Mouse (Mus musculus) MEL (cell line): ENCODE measurements around the gene Far2. TPM values are rescaled to one million over a fixed set of nuclear protein-coding genes. Genes with fewer than 3 reads are reported as not detected.

ENCODE experiments used
- DNase-seq: peaks from one replicate; pipeline ENCODE4 v3.0.0; 2011; ENCODE audit warnings: low read depth, low spot score
- H3K27ac ChIP-seq: 2 replicates; pipeline ENCODE4 v1.5.1; 2012; ENCODE audit warnings: low read depth, mild to moderate bottlenecking, control low read depth, low read length, moderate library complexity; ENCODE audit not compliant: control insufficient read depth
- H3K27me3 ChIP-seq, 2 experiments: fragments of 150-350 bp in 1 of 2; sonication (generic) in 1 of 2; 2 replicates each; pipeline ENCODE4 v1.6.1; 2012; ENCODE audit warnings: low read length in 2 of 2, mild to moderate bottlenecking in 2 of 2, improper control_type of control experiment in 1 of 2, moderate library complexity in 1 of 2; ENCODE audit not compliant: insufficient read depth in 2 of 2, control insufficient read depth in 1 of 2
- H3K36me3 ChIP-seq, 2 experiments: 2 replicates each; pipeline ENCODE4 v1.6.1; 2012 to 2014; ENCODE audit warnings: low read length in 2 of 2, improper control_type of control experiment in 1 of 2, inconsistent platforms in 1 of 2, mild to moderate bottlenecking in 1 of 2; ENCODE audit not compliant: insufficient read depth in 2 of 2, control insufficient read depth in 1 of 2
- H3K4me1 ChIP-seq, 2 experiments: fragments of 150-350 bp in 1 of 2; sonication (generic) in 1 of 2; 2 replicates each; pipeline ENCODE4 v1.6.1; 2012; ENCODE audit warnings: low read length in 2 of 2, improper control_type of control experiment in 1 of 2, mild to moderate bottlenecking in 1 of 2; ENCODE audit not compliant: insufficient read depth in 2 of 2, control insufficient read depth in 1 of 2
- H3K4me3 ChIP-seq, 2 experiments: fragments of 150-350 bp in 1 of 2; sonication (generic) in 1 of 2; 2 replicates each; pipeline ENCODE4 v1.5.1; 2012; ENCODE audit warnings: low read depth in 2 of 2, low read length in 2 of 2, mild to moderate bottlenecking in 2 of 2, moderate library complexity in 2 of 2, control low read depth in 1 of 2, improper control_type of control experiment in 1 of 2; ENCODE audit not compliant: control insufficient read depth in 1 of 2, insufficient read depth in 1 of 2
- H3K79me2 ChIP-seq: 2 replicates; pipeline ENCODE4 v1.6.1; 2012; ENCODE audit warnings: mild to moderate bottlenecking, low read length, moderate library complexity; ENCODE audit not compliant: control insufficient read depth, poor library complexity, insufficient read depth
- H3K9ac ChIP-seq: 2 replicates; pipeline ENCODE4 v1.6.1; 2012; ENCODE audit warnings: low read depth, mild to moderate bottlenecking, control low read depth, low read length, moderate library complexity; ENCODE audit not compliant: control insufficient read depth, poor library complexity, severe bottlenecking
- H3K9me3 ChIP-seq: fragments of 150-350 bp; sonication (generic); replicated peaks from 2 replicates; pipeline ENCODE4 v1.6.1; 2012; ENCODE audit warnings: mild to moderate bottlenecking, low read length, improper control_type of control experiment, moderate library complexity; ENCODE audit not compliant: insufficient read depth
- BHLHE40 ChIP-seq: IDR thresholded peaks from 2 replicates; pipeline ENCODE4 v1.6.1; 2012; ENCODE audit warnings: low read depth, mild to moderate bottlenecking, inconsistent platforms, low read length, improper control_type of control experiment, borderline replicate concordance
- CTCF ChIP-seq, 3 experiments: IDR thresholded peaks in 2 of 3; conservative IDR thresholded peaks in 1 of 3; 2 replicates each; pipeline ENCODE4 v1.5.1; 2011 to 2012; ENCODE audit warnings: low read length in 3 of 3, low read depth in 2 of 3, mild to moderate bottlenecking in 2 of 3, improper control_type of control experiment in 1 of 3, inconsistent platforms in 1 of 3, mixed read lengths in 1 of 3, moderate library complexity in 1 of 3; ENCODE audit not compliant: control insufficient read depth in 1 of 3, insufficient read depth in 1 of 3, poor library complexity in 1 of 3, severe bottlenecking in 1 of 3
- ELF1 ChIP-seq: IDR thresholded peaks from 2 replicates; pipeline ENCODE4 v1.6.1; 2014; ENCODE audit warnings: low read depth, mild to moderate bottlenecking, inconsistent platforms, low read length, improper control_type of control experiment, moderate library complexity
- EP300 ChIP-seq, 2 experiments: IDR thresholded peaks; 2 replicates each; pipeline ENCODE4 v1.6.1; 2011; ENCODE audit warnings: improper control_type of control experiment in 2 of 2, low read length in 2 of 2, low read depth in 1 of 2, mild to moderate bottlenecking in 1 of 2
- GATA1 ChIP-seq: IDR thresholded peaks from 2 replicates; pipeline ENCODE4 v1.6.1; 2011; ENCODE audit warnings: low read depth, low read length, improper control_type of control experiment
- HCFC1 ChIP-seq: IDR thresholded peaks from 2 replicates; pipeline ENCODE4 v1.6.1; 2012; ENCODE audit warnings: low read depth, mild to moderate bottlenecking, inconsistent platforms, low read length, improper control_type of control experiment, moderate library complexity
- MAFK ChIP-seq: IDR thresholded peaks from 2 replicates; pipeline ENCODE4 v1.6.1; 2011; ENCODE audit warnings: low read depth, mild to moderate bottlenecking, low read length, improper control_type of control experiment, borderline replicate concordance
- MAX ChIP-seq: IDR thresholded peaks from 2 replicates; pipeline ENCODE4 v1.6.1; 2011; ENCODE audit warnings: low read length, improper control_type of control experiment
- MEF2A ChIP-seq: IDR thresholded peaks from 2 replicates; pipeline ENCODE4 v1.6.1; 2014; ENCODE audit warnings: low read depth, mild to moderate bottlenecking, inconsistent platforms, low read length, improper control_type of control experiment; ENCODE audit not compliant: poor library complexity, insufficient replicate concordance, severe bottlenecking; ENCODE audit errors: extremely low read depth
- MXI1 ChIP-seq: IDR thresholded peaks from 2 replicates; pipeline ENCODE4 v1.6.1; 2011; ENCODE audit warnings: mild to moderate bottlenecking, low read depth, low read length, improper control_type of control experiment
- MYB ChIP-seq: IDR thresholded peaks from 2 replicates; pipeline ENCODE4 v1.6.1; 2011; ENCODE audit warnings: mild to moderate bottlenecking, low read depth, low read length, improper control_type of control experiment
- MYC ChIP-seq: IDR thresholded peaks from 2 replicates; pipeline ENCODE4 v1.6.1; 2011; ENCODE audit warnings: low read depth, mild to moderate bottlenecking, low read length, improper control_type of control experiment, moderate library complexity
- NRF1 ChIP-seq: IDR thresholded peaks from 2 replicates; pipeline ENCODE4 v1.6.1; 2014; ENCODE audit warnings: low read depth, mild to moderate bottlenecking, inconsistent platforms, low read length, improper control_type of control experiment, moderate library complexity; ENCODE audit not compliant: poor library complexity, insufficient read depth, severe bottlenecking
- POLR2AphosphoS2 ChIP-seq: IDR thresholded peaks from 2 replicates; pipeline ENCODE4 v1.6.1; 2011; ENCODE audit warnings: low read length, improper control_type of control experiment
- POLR2AphosphoS5 ChIP-seq: IDR thresholded peaks from 2 replicates; pipeline ENCODE4 v1.6.1; 2012; ENCODE audit warnings: low read depth, borderline replicate concordance, mild to moderate bottlenecking, inconsistent platforms, low read length, moderate library complexity, mixed read lengths
- RAD21 ChIP-seq: IDR thresholded peaks from 2 replicates; pipeline ENCODE4 v1.6.1; 2011; ENCODE audit warnings: mild to moderate bottlenecking, low read depth, low read length, improper control_type of control experiment
- SIN3A ChIP-seq: IDR thresholded peaks from 2 replicates; pipeline ENCODE4 v1.6.1; 2012; ENCODE audit warnings: low read length, improper control_type of control experiment, inconsistent platforms
- SMC3 ChIP-seq: IDR thresholded peaks from 2 replicates; pipeline ENCODE4 v1.6.1; 2011; ENCODE audit warnings: low read depth, low read length, improper control_type of control experiment
- TBP ChIP-seq: IDR thresholded peaks from 2 replicates; pipeline ENCODE4 v1.8.0; 2011; ENCODE audit warnings: low read depth, low read length, improper control_type of control experiment
- ZNF384 ChIP-seq: IDR thresholded peaks from 2 replicates; pipeline ENCODE4 v1.6.1; 2012; ENCODE audit warnings: low read depth, mild to moderate bottlenecking, inconsistent platforms, low read length, improper control_type of control experiment
- polyA plus RNA-seq, 2 experiments: library from polyadenylated mRNA; stranded (reverse) in 1 of 2; unstranded in 1 of 2; fragments of >175 nt in 1 of 2; fragments of >200 nt in 1 of 2; gene quantifications; 2 replicates each; pipeline versions ENCODE4 v1.2.1 to v1.2.4; 2012; ENCODE audit warnings: low replicate concordance in 2 of 2, low read depth in 1 of 2; ENCODE audit not compliant: insufficient read length in 2 of 2, insufficient read depth in 1 of 2, missing spikeins in 1 of 2
- total RNA-seq: library from RNA; depleted of rRNA; stranded (reverse); fragments of 300-350 nt; gene quantifications from 2 replicates; pipeline ENCODE4 v1.2.3, GENCODE M21; 2012

The Far2 gene
- total and polyA plus RNA-seq, 3 experiments, result 0.81 to 2.8 TPM; not detected in 1

DNA sequence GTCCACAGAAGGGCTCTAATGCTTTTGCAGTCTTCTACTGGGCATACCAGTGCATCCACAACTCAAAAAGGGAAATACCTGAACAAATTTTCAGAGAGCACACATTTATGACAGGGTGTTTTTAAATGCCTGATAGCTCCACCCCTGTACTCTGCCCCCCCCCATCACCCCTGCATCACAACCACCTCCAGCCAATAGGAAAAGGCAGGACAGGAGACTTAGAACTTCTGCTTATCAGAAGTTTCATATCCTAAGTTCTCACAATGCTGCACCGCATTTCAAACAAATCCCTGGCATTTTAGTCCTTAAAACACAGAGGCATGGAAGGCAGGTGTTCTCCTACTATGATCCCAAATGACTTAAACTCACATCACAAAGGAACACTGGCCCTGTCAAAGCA, 55.4 kb downstream of the Far2 start:
- Histone ChIP-seq H3K27me3 (no peaks in the 10 kb centered on the region), H3K4me3 (no peak overlapping the region)
- no peak for TF ChIP-seq RAD21
- TF ChIP-seq NRF1, result no peak
- no peak for TF ChIP-seq SIN3A
- TF ChIP-seq MAX, result no peak
- no peak for TF ChIP-seq MAFK
- no peak for TF ChIP-seq MYB
- TF ChIP-seq HCFC1, result no peak
- no peak for TF ChIP-seq MXI1
- no peak for TF ChIP-seq BHLHE40
- no peak for TF ChIP-seq MYC
- no peak for TF ChIP-seq POLR2AphosphoS5
- no peak for TF ChIP-seq POLR2AphosphoS2
- no peak for TF ChIP-seq ELF1
- TF ChIP-seq GATA1, result no peak
- no peak for TF ChIP-seq ZNF384
- no peak for TF ChIP-seq TBP
- no peak for TF ChIP-seq EP300 (IDR thresholded peaks at IDR 0.05; ENCODE audit: low read depth in 1 of 2, low read length in 2 of 2)
- TF ChIP-seq, all 39 proteins: peak for 0
- Histone ChIP-seq H3K9me3 (no peaks in the 10 kb centered on the region), H3K79me2 (no peaks in the 10 kb centered on the region), H3K9ac (no peak overlapping the region), H3K36me3 (peaks cover 0 to 13% of the 10 kb centered on the region in 2 experiments; a peak in 2 of 4 replicates), H3K4me1 (peaks cover 8 to 10% of the 10 kb centered on the region in 2 experiments), H3K27ac (no peak overlapping the region)
- DNase-seq, result no peak

GRCm38 (mm10) chr6:148104212-148104611, 57.2 kb downstream of the Far2 start:
- H3K4me3 ChIP-seq, result peak overlapping the region; percentile 14 to 39; a peak in 3 of 4 replicates
- H3K9me3 ChIP-seq, result no peaks in the 10 kb centered on the region
- H3K9ac ChIP-seq, result no peak overlapping the region; the same call in 1 of the 2 replicates
- peaks cover 0 to 28% of the 10 kb centered on the region in 2 experiments; a peak in 2 of 4 replicates for H3K36me3 ChIP-seq
- no peaks in the 10 kb centered on the region for H3K27me3 ChIP-seq
- H3K79me2 ChIP-seq, result no peaks in the 10 kb centered on the region
- no peak overlapping the region for H3K27ac ChIP-seq
- TF ChIP-seq TBP (peak; percentile 26; the same call in 1 of the 2 replicates), GATA1 (peak; percentile 79), NRF1 (no peak), MAX (no peak), MXI1 (peak; percentile 29; the same call in 1 of the 2 replicates), SMC3 (peak; percentile 43), CTCF (IDR thresholded peaks at IDR 0.05 in 2 of 3, conservative IDR thresholded peaks at IDR 0.05 in 1 of 3; ENCODE audit: control insufficient read depth in 1 of 3, insufficient read depth in 1 of 3, low read depth in 2 of 3, low read length in 3 of 3, poor library complexity in 1 of 3, severe bottlenecking in 1 of 3) (peak; percentile 55 to 83 (median 80)), RAD21 (peak; percentile 30), MYC (no peak), MYB (no peak), MEF2A (no peak)
- TF ChIP-seq, all 39 proteins: peak for 6
- peaks cover 19 to 21% of the 10 kb centered on the region in 2 experiments for H3K4me1 ChIP-seq
- peak; percentile 78 for DNase-seq
